Mouse (Mus musculus) lung, adult 2 months (tissue): ENCODE results near the gene Picalm.

ENCODE experiments used
- CTCF ChIP-seq: fragments of 200-500 bp; IDR thresholded peaks from 2 replicates; pipeline ENCODE4 v1.5.1; 2011; ENCODE audit warnings: mild to moderate bottlenecking, low read length, control low read depth; ENCODE audit not compliant: insufficient read depth
- POLR2A ChIP-seq: fragments of 200-500 bp; IDR thresholded peaks from 2 replicates; pipeline ENCODE4 v1.6.1; 2011; ENCODE audit warnings: low read depth, mild to moderate bottlenecking, control low read depth, low read length, borderline replicate concordance; ENCODE audit errors: extremely low read depth

- peak; percentile 83; the same call in 1 of the 2 replicates for TF ChIP-seq POLR2A
- TF ChIP-seq CTCF: no peak
Measured at GRCm38 (mm10) chr7:90129732-90130392, at the start of gene Picalm.
